Mouse (Mus musculus): ENCODE measurements around the gene Cfd.
"Not testable (repeated sequence)": the region's sequence is repeated elsewhere in the genome, so short reads cannot be mapped to it uniquely, and the experiment has no call there.

Gene Cfd

GRCm38 (mm10) chr10:79861230-79862048, 29.2 kb upstream of the Cfd start:
- no peak for DNase-seq (ENCODE audit: low spot score in 2 of 2)

- no peak for DNase-seq (ENCODE audit: low spot score in 2 of 2)
Measured at GRCm38 (mm10) chr10:79862049-79862788, 28.4 kb upstream of the Cfd start.

GRCm38 (mm10) chr10:79862925-79863324, 27.7 kb upstream of the Cfd start:
- DNase-seq (ENCODE audit: low spot score in 2 of 2), result no peak

- DNase-seq (ENCODE audit: low spot score in 2 of 2), result no peak
Measured at GRCm38 (mm10) chr10:79864351-79865188, 26.1 kb upstream of the Cfd start.

GRCm38 (mm10) chr10:79865189-79865601, 25.5 kb upstream of the Cfd start:
- no peak for DNase-seq (ENCODE audit: low spot score in 2 of 2)

GRCm38 (mm10) chr10:79865801-79866295, 24.8 kb upstream of the Cfd start:
- no peak for DNase-seq (ENCODE audit: low spot score in 2 of 2)

GRCm38 (mm10) chr10:79866601-79867000, 24.1 kb upstream of the Cfd start:
- no peak for DNase-seq (ENCODE audit: low spot score in 2 of 2)

- no peak for DNase-seq (ENCODE audit: low spot score in 2 of 2)
Measured at GRCm38 (mm10) chr10:79871845-79872244, 18.8 kb upstream of the Cfd start.

- DNase-seq (ENCODE audit: low spot score in 2 of 2), result no peak
Measured at GRCm38 (mm10) chr10:79872862-79873261, 17.8 kb upstream of the Cfd start.

- no peak for DNase-seq (ENCODE audit: low spot score in 2 of 2)
Measured at GRCm38 (mm10) chr10:79873313-79873712, 17.3 kb upstream of the Cfd start.

GRCm38 (mm10) chr10:79873715-79874289, 16.9 kb upstream of the Cfd start:
- DNase-seq (ENCODE audit: low spot score in 2 of 2), result no peak

GRCm38 (mm10) chr10:79874290-79874862, 16.3 kb upstream of the Cfd start, which contains the start of the genes Prtn3 and Plppr3:
Prtn3 (plus strand) TSS chr10:79874476.
Plppr3 (minus strand) TSS chr10:79874634.
- DNase-seq (ENCODE audit: low spot score in 2 of 2), result no peak

- no peak for DNase-seq (ENCODE audit: low spot score in 2 of 2)
Measured at GRCm38 (mm10) chr10:79877174-79877573, 13.5 kb upstream of the Cfd start.

GRCm38 (mm10) chr10:79877757-79878156, 12.9 kb upstream of the Cfd start:
- no peak for DNase-seq (ENCODE audit: low spot score in 2 of 2)

GRCm38 (mm10) chr10:79879527-79879926, 11.1 kb upstream of the Cfd start:
- no peak for DNase-seq (ENCODE audit: low spot score in 2 of 2)

GRCm38 (mm10) chr10:79880721-79881120, 9.9 kb upstream of the Cfd start:
- DNase-seq (ENCODE audit: low spot score in 2 of 2), result no peak

- no peak for DNase-seq (ENCODE audit: low spot score in 2 of 2)
Measured at GRCm38 (mm10) chr10:79881981-79882380, 8.7 kb upstream of the Cfd start.

- DNase-seq (ENCODE audit: low spot score in 2 of 2), result peak in 1 of 2 experiments; percentile 87
Measured at GRCm38 (mm10) chr10:79883297-79884084, 7.2 kb upstream of the Cfd start.

GRCm38 (mm10) chr10:79884446-79884845, 6.2 kb upstream of the Cfd start:
- DNase-seq (ENCODE audit: low spot score in 2 of 2), result no peak

- not testable (repeated sequence) for DNase-seq (ENCODE audit: low spot score in 2 of 2)
Measured at GRCm38 (mm10) chr10:79884938-79885337, 5.7 kb upstream of the Cfd start.
